Mouse (Mus musculus) bone marrow, adult 2 months (tissue): Measurements from ENCODE around the gene Insc. TPM values are rescaled to one million over a fixed set of nuclear protein-coding genes. Genes with fewer than 3 reads are reported as not detected.

Experiments used
- H3K27ac ChIP-seq: fragments of 200-500 bp; 2 replicates; pipeline ENCODE4 v1.5.1; 2012; ENCODE audit warnings: low read depth, mild to moderate bottlenecking, control low read depth, inconsistent platforms, low read length; ENCODE audit not compliant: control insufficient read depth, poor library complexity, insufficient read depth
- H3K4me1 ChIP-seq: fragments of 200-500 bp; 2 replicates; pipeline ENCODE4 v1.6.1; 2011; ENCODE audit warnings: low read length; ENCODE audit not compliant: control insufficient read depth, insufficient read depth
- H3K4me3 ChIP-seq: fragments of 200-500 bp; replicated peaks from 2 replicates; pipeline ENCODE3; 2011; ENCODE audit warnings: mild to moderate bottlenecking, low read depth, low read length, control low read depth; ENCODE audit not compliant: control insufficient read depth
- CTCF ChIP-seq: fragments of 200-500 bp; IDR thresholded peaks from 2 replicates; pipeline ENCODE4 v1.5.1; 2011; ENCODE audit warnings: low read length, control low read depth; ENCODE audit not compliant: control insufficient read depth, insufficient read depth
- POLR2A ChIP-seq: fragments of 200-500 bp; IDR thresholded peaks from 2 replicates; pipeline ENCODE4 v1.6.1; 2011; ENCODE audit warnings: low read depth, mild to moderate bottlenecking, control low read depth, low read length, borderline replicate concordance; ENCODE audit not compliant: control insufficient read depth
- WGBS: fragments of 180-500 bp; shearing (Covaris S2); methylation state at CpG from one replicate; pipeline ENCODE4 v1.1.7; 2018; 5-methylcytosine and 5-hydroxymethylcytosine counted together
- polyA plus RNA-seq: library from polyadenylated mRNA; stranded (reverse); fragments of >200 nt; gene quantifications from 2 replicates; pipeline ENCODE4 v1.2.4, GENCODE M21; 2011; ENCODE audit warnings: low replicate concordance; ENCODE audit not compliant: missing spikeins, insufficient read depth, insufficient read length

Insc gene
- polyA plus RNA-seq, 1 experiment: not detected

GRCm38 (mm10) chr7:114896966-114897697, 153.6 kb downstream of the Insc start:
- H3K27ac ChIP-seq: no peak overlapping the region
- 82% methylated on average over 15 of the region's 15 CpGs for WGBS
- H3K4me3 ChIP-seq: no peak overlapping the region
- no peaks in the 10 kb centered on the region for H3K4me1 ChIP-seq
- no peak for TF ChIP-seq POLR2A
- TF ChIP-seq CTCF: no peak

Other genes starting within 250 kb of the Insc start
- gene Cyp2r1, start 180.7 kb upstream of the Insc start, polyA plus RNA-seq: 1.2 TPM in 1 of 2 replicates, not detected in the other
- 6.9 TPM in 1 of 2 replicates, not detected in the other for gene Calca, start 107.3 kb upstream of the Insc start, polyA plus RNA-seq
- not detected in 2 replicates for gene Calcb, start 25.1 kb upstream of the Insc start, polyA plus RNA-seq